Mouse (Mus musculus): ENCODE data around the gene Lrrc56.
"Not testable (repeated sequence)": the region's sequence is repeated elsewhere in the genome, so short reads cannot be mapped to it uniquely, and the experiment has no call there.

Lrrc56 gene

GRCm38 (mm10) chr7:141218141-141218540 lies 24.2 kb downstream of the Lrrc56 start:
- no peak for DNase-seq

GRCm38 (mm10) chr7:141218557-141219133 lies 24.7 kb downstream of the Lrrc56 start:
- DNase-seq: no peak

- DNase-seq: no peak
Measured at GRCm38 (mm10) chr7:141219558-141220099, 25.7 kb downstream of the Lrrc56 start.

GRCm38 (mm10) chr7:141220377-141220776 lies 26.4 kb downstream of the Lrrc56 start:
- DNase-seq: no peak

- peak; percentile 89 to 94 for DNase-seq
Measured at GRCm38 (mm10) chr7:141221249-141222125, 27.5 kb downstream of the Lrrc56 start.

GRCm38 (mm10) chr7:141222126-141222467 lies 28.1 kb downstream of the Lrrc56 start:
- no peak for DNase-seq

GRCm38 (mm10) chr7:141222696-141223215 lies 28.8 kb downstream of the Lrrc56 start:
- no peak for DNase-seq

GRCm38 (mm10) chr7:141226535-141226934 lies 32.6 kb downstream of the Lrrc56 start:
- no peak for DNase-seq

GRCm38 (mm10) chr7:141227796-141228195 lies 33.8 kb downstream of the Lrrc56 start:
- DNase-seq: no peak

GRCm38 (mm10) chr7:141228279-141229067 lies 34.5 kb downstream of the Lrrc56 start, which contains the start of gene Phrf1:
Gene Phrf1, plus strand, starts transcription at chr7:141228784.
- peak; percentile 97 for DNase-seq

GRCm38 (mm10) chr7:141229702-141230101 lies 35.7 kb downstream of the Lrrc56 start:
- DNase-seq: no peak

GRCm38 (mm10) chr7:141230570-141230969 lies 36.6 kb downstream of the Lrrc56 start:
- no peak for DNase-seq

- DNase-seq: peak; percentile 53 to 70
Measured at GRCm38 (mm10) chr7:141231111-141231510, 37.2 kb downstream of the Lrrc56 start.

- no peak for DNase-seq
Measured at GRCm38 (mm10) chr7:141231551-141231950, 37.6 kb downstream of the Lrrc56 start.

- DNase-seq: not testable (repeated sequence)
Measured at GRCm38 (mm10) chr7:141250486-141250885, 56.5 kb downstream of the Lrrc56 start.

- no peak for DNase-seq
Measured at GRCm38 (mm10) chr7:141256159-141256558, 62.2 kb downstream of the Lrrc56 start.

All from cerebellum, postnatal 25 days (tissue).